Mouse (Mus musculus): ENCODE data around the gene Hist1h3f. TPM values are rescaled to one million over a fixed set of nuclear protein-coding genes. Genes with fewer than 3 reads are reported as not detected.
A peak's percentile ranks its signal among the peaks of the same experiment; 100 is the strongest.
"Not testable (repeated sequence)": the region's sequence is repeated elsewhere in the genome, so short reads cannot be mapped to it uniquely, and the experiment has no call there.

Hist1h3f gene
- polyA plus RNA-seq, 1 experiment from 2014 or later, result 0.25 TPM

DNA sequence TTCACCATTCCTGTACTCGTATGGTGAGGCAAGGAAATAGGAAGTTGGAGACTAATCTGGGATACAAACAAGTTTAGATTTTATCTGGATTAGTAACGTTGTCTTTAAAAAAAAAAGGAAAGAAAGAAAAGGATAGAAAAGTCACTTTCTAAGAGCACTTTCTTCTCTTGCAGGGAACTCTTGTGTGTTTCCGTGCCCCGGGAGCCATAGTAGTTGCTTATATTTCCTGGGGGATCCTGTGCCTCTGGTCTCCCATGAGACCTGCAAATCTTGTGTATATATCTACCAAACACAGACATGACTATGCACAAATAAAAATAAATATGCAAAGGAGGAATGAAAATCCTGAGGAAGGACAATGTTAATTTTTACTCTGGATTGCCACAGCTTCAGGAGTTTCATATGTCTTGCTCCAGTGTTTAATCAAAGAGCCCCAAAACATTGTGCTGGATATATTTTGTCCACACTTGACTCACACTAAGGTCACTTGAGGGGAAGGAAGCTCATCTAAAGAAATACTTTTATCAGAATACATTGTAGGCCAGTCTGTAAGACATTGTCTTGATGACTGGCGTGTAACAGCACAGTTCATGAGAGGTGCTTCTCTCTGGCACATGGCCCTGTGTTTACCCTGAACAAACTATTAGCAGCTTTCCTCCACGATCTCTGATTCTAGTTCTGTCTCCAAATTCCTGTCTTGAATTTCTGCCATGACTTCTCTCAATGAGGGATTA is 33.2 kb downstream of the Hist1h3f start:
- H3K4me1 ChIP-seq (replicated peaks), result peaks cover 37% of the 10 kb centered on the region
- H3K36me3 ChIP-seq, result no peaks in the 10 kb centered on the region
- peak overlapping the region; percentile 77 for H3K27ac ChIP-seq
- no peak for ATAC-seq (replicated peaks; ENCODE audit: insufficient number of reproducible peaks, insufficient read depth, low FRiP score, low read depth)
- H3K27me3 ChIP-seq, result no peaks in the 10 kb centered on the region
- 52% methylated on average over 6 of the region's 6 CpGs for WGBS
- peak overlapping the region; percentile 73 for H3K4me2 ChIP-seq
- H3K9ac ChIP-seq, result peak overlapping the region; percentile 61; the same call in 1 of the 2 replicates
- H3K9me3 ChIP-seq (replicated peaks), result no peaks in the 10 kb centered on the region
- H3K4me3 ChIP-seq, result peak overlapping the region; percentile 47

DNA sequence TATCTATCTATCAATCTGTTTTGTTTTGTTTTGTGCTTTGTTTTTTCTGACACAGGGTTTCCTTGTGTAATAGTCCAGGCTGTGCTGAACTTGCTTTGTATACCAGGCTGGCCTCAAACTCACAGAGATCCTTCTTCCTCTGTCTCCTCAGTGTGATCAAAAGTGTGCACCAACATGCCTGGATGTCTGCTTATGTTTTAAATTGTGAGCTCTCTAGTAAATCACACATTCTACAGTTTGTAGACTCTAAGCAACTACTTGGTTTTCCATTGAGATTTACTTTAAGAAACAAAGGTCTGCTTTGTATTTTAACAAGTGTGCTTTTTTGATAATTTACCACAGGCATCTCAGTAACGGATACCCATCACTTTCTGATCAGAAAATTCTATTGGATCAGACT is 34.0 kb downstream of the Hist1h3f start:
- Histone ChIP-seq H3K27ac (no peak overlapping the region), H3K36me3 (no peaks in the 10 kb centered on the region), H3K9ac (no peak overlapping the region), H3K4me1 (replicated peaks) (peaks cover 35% of the 10 kb centered on the region), H3K9me3 (replicated peaks) (no peaks in the 10 kb centered on the region), H3K4me2 (no peak overlapping the region), H3K4me3 (no peak overlapping the region), H3K27me3 (no peaks in the 10 kb centered on the region)
- 85% methylated on average over 1 of the region's 1 CpGs for WGBS
- ATAC-seq (replicated peaks; ENCODE audit: insufficient number of reproducible peaks, insufficient read depth, low FRiP score, low read depth), result no peak

DNA sequence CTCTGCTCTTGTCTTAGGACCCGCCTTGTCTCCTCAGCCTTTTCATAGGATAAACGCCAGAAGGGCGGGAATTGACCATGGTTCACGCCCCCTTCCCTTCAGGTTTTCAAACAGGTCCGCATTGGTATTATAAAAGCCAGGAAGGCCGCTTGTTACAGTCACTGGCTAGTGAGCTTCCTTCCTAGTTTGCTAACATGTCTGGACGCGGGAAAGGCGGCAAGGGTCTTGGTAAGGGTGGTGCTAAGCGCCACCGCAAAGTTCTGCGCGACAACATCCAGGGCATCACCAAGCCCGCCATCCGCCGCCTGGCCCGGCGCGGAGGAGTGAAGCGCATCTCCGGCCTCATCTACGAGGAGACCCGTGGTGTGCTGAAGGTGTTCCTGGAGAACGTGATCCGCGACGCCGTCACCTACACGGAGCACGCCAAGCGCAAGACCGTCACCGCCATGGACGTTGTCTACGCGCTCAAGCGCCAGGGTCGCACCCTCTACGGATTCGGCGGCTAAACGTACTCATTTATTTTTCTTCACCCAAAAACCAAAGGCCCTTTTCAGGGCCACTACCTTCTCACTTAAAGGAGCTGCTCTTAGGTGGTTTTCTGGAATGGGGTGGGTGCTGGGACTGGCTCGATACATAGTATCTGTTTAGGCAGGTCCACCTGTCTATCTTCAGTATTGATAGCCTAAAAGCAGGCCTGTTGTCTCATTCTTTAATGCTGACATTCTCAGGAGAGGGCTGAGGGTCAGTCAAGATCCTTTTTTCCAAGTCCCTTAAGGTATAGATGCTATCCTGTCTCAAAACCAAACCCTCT is 37.8 kb downstream of the Hist1h3f start, which contains the start of gene Hist1h4d:
TSS of gene Hist1h4d (plus strand) at position 191 of the 811 bp plus-strand sequence.
- H3K4me2 ChIP-seq, result peak within 1 kb of the TSS; percentile 79
- H3K36me3 ChIP-seq, result no peaks in the 10 kb centered on the region
- no peaks in the 10 kb centered on the region for H3K27me3 ChIP-seq
- ATAC-seq (replicated peaks; ENCODE audit: insufficient number of reproducible peaks, insufficient read depth, low FRiP score, low read depth), result peak; percentile 84
- WGBS, result under 1% methylated on average over 43 of the region's 43 CpGs
- peak within 1 kb of the TSS; percentile 57 for H3K4me3 ChIP-seq
- H3K27ac ChIP-seq, result peak within 1 kb of the TSS; percentile 79
- peaks cover 33% of the 10 kb centered on the region for H3K4me1 ChIP-seq (replicated peaks)
- H3K9me3 ChIP-seq (replicated peaks), result no peaks in the 10 kb centered on the region
- peak within 1 kb of the TSS; percentile 66 for H3K9ac ChIP-seq

DNA sequence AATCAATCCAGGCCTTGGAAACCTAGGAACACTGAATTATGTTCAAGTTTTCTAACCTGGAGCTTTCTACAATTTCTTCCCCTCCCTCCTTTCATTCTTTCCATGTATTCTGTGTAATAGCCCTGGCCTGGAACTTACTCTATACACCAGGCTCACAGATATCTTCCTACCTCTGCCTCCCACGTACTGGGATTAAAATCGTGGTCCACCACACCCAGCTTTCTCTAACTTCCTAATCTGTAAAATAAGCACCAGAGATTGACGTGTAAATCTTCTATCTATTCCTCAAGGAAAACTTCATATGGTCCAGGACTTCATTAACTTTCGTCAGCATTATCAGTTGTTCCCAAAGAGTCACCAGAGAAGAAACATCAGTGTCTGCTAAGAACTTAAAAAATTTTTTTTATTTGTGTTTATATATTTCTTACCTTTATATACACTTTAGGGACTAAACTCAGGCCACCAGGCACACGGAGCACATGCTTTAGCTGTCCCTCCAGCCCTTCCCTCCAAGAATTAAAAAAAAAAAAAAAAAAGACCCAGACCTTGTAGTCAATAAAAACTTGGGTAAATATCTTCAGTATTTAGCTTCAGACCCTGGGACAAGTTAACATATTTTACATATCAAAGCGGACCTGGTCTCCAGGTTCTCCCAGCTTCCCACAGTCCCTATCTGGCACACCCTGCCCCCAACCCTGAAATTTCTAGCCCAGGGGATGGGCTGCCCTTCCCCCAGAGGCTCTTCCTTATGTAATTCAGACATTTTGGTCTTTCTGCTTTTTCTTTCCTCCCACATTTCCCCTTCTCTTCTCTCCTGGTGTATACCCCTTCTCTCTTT is 38.6 kb downstream of the Hist1h3f start:
- no peaks in the 10 kb centered on the region for H3K27me3 ChIP-seq
- 13% methylated on average over 6 of the region's 6 CpGs for WGBS
- no peaks in the 10 kb centered on the region for H3K9me3 ChIP-seq (replicated peaks)
- H3K4me2 ChIP-seq, result peak overlapping the region; percentile 79
- ATAC-seq (replicated peaks; ENCODE audit: insufficient number of reproducible peaks, insufficient read depth, low FRiP score, low read depth), result no peak
- peaks cover 32% of the 10 kb centered on the region for H3K4me1 ChIP-seq (replicated peaks)
- no peaks in the 10 kb centered on the region for H3K36me3 ChIP-seq
- peak overlapping the region; percentile 57 for H3K4me3 ChIP-seq
- peak overlapping the region; percentile 79 for H3K27ac ChIP-seq
- H3K9ac ChIP-seq, result peak overlapping the region; percentile 66

DNA sequence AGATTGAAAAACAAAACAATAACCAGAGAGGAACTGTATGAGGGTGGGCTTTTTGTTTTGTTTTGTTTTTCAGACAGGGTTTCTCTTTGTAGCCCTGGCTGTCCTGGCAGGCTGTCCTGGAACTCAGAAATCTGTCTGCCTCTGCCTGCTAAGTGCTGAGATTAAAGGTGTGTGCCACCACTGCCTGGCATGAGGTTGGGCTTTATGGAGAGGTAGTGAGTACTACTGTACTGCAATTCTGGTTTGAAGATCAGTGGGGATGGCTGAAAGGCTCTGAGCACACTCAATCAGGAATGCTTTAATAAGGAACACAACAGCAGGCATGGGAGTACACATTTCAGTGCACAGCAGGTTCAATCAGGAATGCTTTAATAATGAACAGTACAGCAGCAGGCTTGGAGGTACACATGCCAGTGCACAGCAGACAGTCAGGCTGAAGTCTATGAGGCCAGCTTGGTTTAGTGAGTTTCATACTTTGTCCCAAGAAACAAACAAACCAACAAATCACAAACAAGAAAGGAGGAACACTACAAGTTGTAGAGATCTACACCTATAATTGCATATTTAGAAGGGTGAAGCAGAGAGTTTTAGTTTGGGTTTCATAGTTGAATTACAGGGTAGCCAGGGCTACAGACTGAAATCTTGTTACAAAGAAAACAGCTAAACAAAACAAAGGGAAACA is 39.7 kb downstream of the Hist1h3f start:
- Histone ChIP-seq H3K9ac (no peak overlapping the region), H3K36me3 (no peaks in the 10 kb centered on the region), H3K4me1 (replicated peaks) (peaks cover 32% of the 10 kb centered on the region), H3K4me2 (peak overlapping the region; percentile 79; the same call in 1 of the 2 replicates), H3K27me3 (no peaks in the 10 kb centered on the region), H3K27ac (peak overlapping the region; percentile 79), H3K4me3 (0 out of 2 replicates have a peak overlapping the region, but pooled peaks have one; percentile 8), H3K9me3 (replicated peaks) (no peaks in the 10 kb centered on the region)
- ATAC-seq (replicated peaks; ENCODE audit: insufficient number of reproducible peaks, insufficient read depth, low FRiP score, low read depth), result no peak

DNA sequence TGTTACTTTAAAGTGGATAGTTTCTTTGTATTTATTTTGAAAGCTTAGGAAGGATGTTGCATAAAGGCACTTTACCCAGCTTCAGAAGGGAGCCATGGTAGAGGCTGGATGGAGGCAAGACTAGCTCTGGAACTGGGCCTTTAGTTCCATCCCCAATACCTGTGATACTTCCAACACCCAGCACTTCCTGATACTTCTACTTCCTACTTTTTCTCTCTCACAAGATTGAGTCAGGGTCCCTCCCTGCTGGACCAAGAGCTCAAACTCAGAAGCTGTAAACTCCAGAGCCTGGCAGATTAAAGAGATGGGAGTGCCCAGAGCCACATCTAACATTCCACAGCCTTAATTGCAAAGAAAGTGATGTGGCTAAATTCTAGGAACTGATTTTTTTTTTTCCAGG is 40.5 kb downstream of the Hist1h3f start:
- ATAC-seq (replicated peaks; ENCODE audit: insufficient number of reproducible peaks, insufficient read depth, low FRiP score, low read depth), result no peak
- H3K4me1 ChIP-seq (replicated peaks), result peaks cover 32% of the 10 kb centered on the region
- no peaks in the 10 kb centered on the region for H3K36me3 ChIP-seq
- peak overlapping the region; percentile 54 for H3K4me3 ChIP-seq
- no peaks in the 10 kb centered on the region for H3K27me3 ChIP-seq
- peak overlapping the region; percentile 73 for H3K9ac ChIP-seq
- peak overlapping the region; percentile 92 for H3K27ac ChIP-seq
- no peaks in the 10 kb centered on the region for H3K9me3 ChIP-seq (replicated peaks)
- H3K4me2 ChIP-seq, result peak overlapping the region; percentile 68

DNA sequence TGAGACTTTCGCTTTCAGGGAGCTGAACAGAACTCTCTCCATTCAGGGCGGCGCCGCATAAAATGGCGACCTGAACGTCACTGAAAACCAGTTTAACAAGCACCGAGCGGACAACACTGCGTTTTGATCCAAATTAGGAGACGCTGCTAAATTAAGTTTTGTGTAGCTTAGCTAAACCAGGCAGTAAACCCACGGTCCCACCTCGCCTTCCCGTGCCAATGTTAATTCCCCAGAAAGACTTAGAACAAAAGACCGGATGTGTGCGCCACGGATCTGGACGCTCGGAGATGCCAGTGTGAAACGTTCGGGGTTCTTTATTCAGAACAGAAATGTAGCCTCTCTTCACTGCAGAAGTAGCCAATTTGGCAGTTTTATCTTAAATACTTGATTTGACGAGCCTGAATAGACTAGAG is 41.2 kb downstream of the Hist1h3f start:
- Histone ChIP-seq H3K4me2 (peak overlapping the region; percentile 68), H3K27ac (peak overlapping the region; percentile 92), H3K4me1 (replicated peaks) (peaks cover 32% of the 10 kb centered on the region), H3K4me3 (peak overlapping the region; percentile 54), H3K9me3 (replicated peaks) (no peaks in the 10 kb centered on the region), H3K36me3 (no peaks in the 10 kb centered on the region), H3K9ac (peak overlapping the region; percentile 73), H3K27me3 (no peaks in the 10 kb centered on the region)
- no peak for ATAC-seq (replicated peaks; ENCODE audit: insufficient number of reproducible peaks, insufficient read depth, low FRiP score, low read depth)
- WGBS, result under 1% methylated on average over 21 of the region's 21 CpGs

DNA sequence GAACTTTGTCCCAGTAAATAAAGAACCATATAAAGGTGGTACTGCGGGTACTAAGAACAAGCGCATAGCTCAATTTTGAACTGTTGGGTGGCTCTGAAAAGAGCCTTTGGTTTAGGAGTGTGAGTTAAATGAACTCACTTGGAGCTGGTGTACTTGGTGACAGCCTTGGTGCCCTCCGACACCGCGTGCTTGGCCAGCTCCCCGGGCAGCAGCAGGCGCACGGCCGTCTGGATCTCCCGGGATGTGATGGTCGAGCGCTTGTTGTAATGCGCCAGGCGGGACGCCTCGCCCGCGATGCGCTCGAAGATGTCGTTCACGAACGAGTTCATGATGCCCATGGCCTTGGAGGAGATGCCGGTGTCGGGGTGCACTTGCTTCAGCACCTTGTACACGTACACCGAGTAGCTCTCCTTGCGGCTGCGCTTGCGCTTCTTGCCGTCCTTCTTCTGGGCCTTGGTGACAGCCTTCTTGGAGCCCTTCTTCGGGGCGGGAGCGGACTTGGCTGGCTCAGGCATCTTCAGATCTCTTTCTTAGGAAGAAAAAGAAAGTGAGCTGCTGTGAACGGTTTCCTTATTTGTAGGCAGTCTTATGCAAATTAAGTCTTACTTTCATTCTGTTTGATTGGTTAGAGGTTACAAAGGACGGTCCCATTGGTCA is 41.7 kb downstream of the Hist1h3f start:
- Histone ChIP-seq H3K4me3 (peak overlapping the region; percentile 54), H3K4me2 (peak overlapping the region; percentile 68), H3K9ac (peak overlapping the region; percentile 73), H3K4me1 (replicated peaks) (peaks cover 32% of the 10 kb centered on the region), H3K27ac (peak overlapping the region; percentile 92)
- under 1% methylated on average over 34 of the region's 36 CpGs for WGBS
- ATAC-seq (replicated peaks; ENCODE audit: insufficient number of reproducible peaks, insufficient read depth, low FRiP score, low read depth), result peak; percentile 86
- H3K36me3 ChIP-seq; H3K27me3 ChIP-seq; H3K9me3 ChIP-seq (replicated peaks): not testable (repeated sequence)

DNA sequence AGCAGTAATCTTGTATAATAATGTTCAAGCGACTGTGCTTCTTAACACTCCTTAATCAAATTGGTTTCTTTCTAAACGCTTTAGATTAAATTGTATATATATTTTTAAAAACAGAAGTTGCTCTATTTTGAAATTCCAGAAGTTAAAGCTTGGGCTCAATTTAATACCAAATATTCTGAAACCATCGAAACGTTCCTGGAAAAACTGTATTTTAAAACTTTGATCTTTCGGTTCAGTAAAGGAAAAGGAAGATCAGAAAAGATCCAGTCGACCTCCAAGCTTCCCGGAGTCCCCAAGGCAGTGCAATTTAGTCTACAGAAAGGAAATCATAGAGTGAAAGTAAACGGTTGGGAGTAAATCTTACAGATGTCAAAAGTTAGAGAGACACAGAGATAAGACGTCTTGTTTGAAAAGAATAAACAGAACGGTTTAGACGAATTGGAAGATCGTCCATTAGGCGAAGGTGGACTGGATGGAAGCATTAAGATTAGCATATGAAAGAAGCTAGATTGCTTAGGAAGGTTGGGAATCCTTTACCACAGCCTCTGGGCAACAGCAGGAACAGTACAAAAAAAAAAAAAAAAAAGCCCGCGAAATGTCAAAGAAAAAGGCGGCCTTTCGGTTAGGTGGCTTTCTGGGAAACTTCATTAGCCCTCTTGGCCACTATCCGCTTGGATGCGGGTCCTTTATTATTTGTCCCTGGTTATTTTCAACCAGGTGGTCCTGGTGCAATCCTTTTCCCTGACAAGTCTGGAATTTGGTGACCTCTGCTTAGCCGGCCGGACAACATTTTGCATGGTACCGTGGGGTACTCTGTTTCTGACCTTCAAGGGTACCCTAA is 42.5 kb downstream of the Hist1h3f start:
- Histone ChIP-seq H3K27me3 (no peaks in the 10 kb centered on the region), H3K4me2 (peak overlapping the region; percentile 68), H3K9ac (peak overlapping the region; percentile 45), H3K4me1 (replicated peaks) (peaks cover 26% of the 10 kb centered on the region), H3K36me3 (no peaks in the 10 kb centered on the region), H3K4me3 (peak overlapping the region; percentile 54), H3K27ac (peak overlapping the region; percentile 92), H3K9me3 (replicated peaks) (no peaks in the 10 kb centered on the region)
- no peak for ATAC-seq (replicated peaks; ENCODE audit: insufficient number of reproducible peaks, insufficient read depth, low FRiP score, low read depth)
- 1% methylated on average over 22 of the region's 22 CpGs for WGBS

DNA sequence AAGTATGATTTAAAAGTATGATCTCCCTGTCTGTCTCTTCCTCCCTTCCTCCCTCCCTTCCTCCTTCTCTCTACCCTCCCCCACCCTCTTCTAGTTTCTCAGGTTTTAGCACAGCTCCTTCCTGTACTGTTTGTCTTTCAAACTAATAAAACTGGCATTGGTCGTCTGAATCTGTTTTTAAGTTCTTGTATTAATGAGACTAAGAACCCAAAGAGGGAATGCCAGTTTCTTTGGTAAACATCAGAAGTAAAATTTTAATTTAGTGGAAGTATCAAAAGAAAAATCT is 43.0 kb downstream of the Hist1h3f start:
- peak overlapping the region; percentile 68 for H3K4me2 ChIP-seq
- H3K27me3 ChIP-seq, result no peaks in the 10 kb centered on the region
- H3K4me1 ChIP-seq (replicated peaks), result peaks cover 24% of the 10 kb centered on the region
- WGBS, result 11% methylated on average over 1 of the region's 1 CpGs
- peak overlapping the region; percentile 92 for H3K27ac ChIP-seq
- H3K9me3 ChIP-seq (replicated peaks), result no peaks in the 10 kb centered on the region
- no peak for ATAC-seq (replicated peaks; ENCODE audit: insufficient number of reproducible peaks, insufficient read depth, low FRiP score, low read depth)
- H3K36me3 ChIP-seq, result no peaks in the 10 kb centered on the region
- H3K4me3 ChIP-seq, result peak overlapping the region; percentile 46
- peak overlapping the region; percentile 45 for H3K9ac ChIP-seq
